Mouse (Mus musculus) liver, postnatal 0 days (tissue): ENCODE measurements around the gene Togaram2.

ENCODE experiments used
- CTCF ChIP-seq: sonication (generic); IDR thresholded peaks from 2 replicates; pipeline ENCODE4 v1.5.1; 2016; ENCODE audit warnings: antibody characterized with exemption, low read depth
- EP300 ChIP-seq: IDR thresholded peaks from 2 replicates; pipeline ENCODE4 v1.6.1; 2016; ENCODE audit warnings: antibody characterized with exemption, low read depth, mild to moderate bottlenecking

DNA sequence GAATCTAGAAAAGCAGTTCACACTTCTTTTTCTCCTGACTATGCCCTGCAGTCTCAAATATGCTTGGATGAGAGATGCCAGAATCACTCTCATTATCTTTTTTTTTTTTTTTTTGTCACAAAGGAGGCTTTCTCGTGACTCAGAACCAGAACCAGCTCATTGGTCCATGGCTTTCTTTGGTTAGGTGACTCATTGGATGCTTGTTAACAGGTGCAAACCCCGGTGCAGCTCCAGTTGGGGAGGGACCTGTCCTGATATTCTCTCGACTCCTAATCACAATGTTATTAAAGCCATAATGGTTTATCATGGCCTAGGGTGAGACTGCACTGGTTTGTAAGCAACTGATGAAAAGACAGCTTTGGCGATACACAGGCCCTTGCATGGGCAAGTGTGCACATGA lies 101.1 kb downstream of the Togaram2 start:
- TF ChIP-seq CTCF (no peak), EP300 (no peak)
